Mouse (Mus musculus): ENCODE measurements at regions not wholly inside any gene's neighbourhood (a gene's known extent, or its start where the extent isn't known, plus 50 kb on each side); places are given as distances from the start of the nearest gene placed in this dataset.

- H3K9me3 ChIP-seq (replicated peaks; ENCODE audit: control insufficient read depth, low read length): no peaks in the 10 kb centered on the region
- H3K4me1 ChIP-seq (ENCODE audit: control insufficient read depth, insufficient read depth, low read length): no peaks in the 10 kb centered on the region
- no peak overlapping the region for H3K4me3 ChIP-seq (ENCODE audit: low read depth, low read length)
- no peaks in the 10 kb centered on the region for H3K27me3 ChIP-seq (ENCODE audit: control insufficient read depth, insufficient read depth, low read length)
- no peak overlapping the region for H3K27ac ChIP-seq (replicated peaks; ENCODE audit: low read depth, low read length)
- WGBS: 86% methylated on average over 7 of the region's 7 CpGs
- DNase-seq (ENCODE audit: low spot score) (no peak), ATAC-seq (replicated peaks; ENCODE audit: insufficient number of reproducible peaks, low FRiP score, low TSS enrichment, low read depth) (no peak)
- H3K36me3 ChIP-seq (replicated peaks; ENCODE audit: control insufficient read depth, insufficient read depth, low read depth, low read length): no peaks in the 10 kb centered on the region
- no peak overlapping the region for H3K4me2 ChIP-seq (ENCODE audit: low read depth, low read length)
- no peak overlapping the region for H3K9ac ChIP-seq (replicated peaks; ENCODE audit: low read length)
Measured at GRCm38 (mm10) chr11:17871920-17872319, 81.8 kb downstream of the Etaa1 start.

- H3K36me3 ChIP-seq (replicated peaks; ENCODE audit: control insufficient read depth, insufficient read depth, low read depth, low read length): no peaks in the 10 kb centered on the region
- no peak overlapping the region for H3K4me2 ChIP-seq (ENCODE audit: low read depth, low read length)
- ATAC-seq (replicated peaks; ENCODE audit: insufficient number of reproducible peaks, low FRiP score, low TSS enrichment, low read depth) (no peak), DNase-seq (ENCODE audit: low spot score) (no peak)
- no peak overlapping the region for H3K9ac ChIP-seq (replicated peaks; ENCODE audit: low read length)
- WGBS: 81% methylated on average over 1 of the region's 1 CpGs
- H3K4me1 ChIP-seq (ENCODE audit: control insufficient read depth, insufficient read depth, low read length): no peaks in the 10 kb centered on the region
- no peaks in the 10 kb centered on the region for H3K27me3 ChIP-seq (ENCODE audit: control insufficient read depth, insufficient read depth, low read length)
- no peak overlapping the region for H3K27ac ChIP-seq (replicated peaks; ENCODE audit: low read depth, low read length)
- H3K9me3 ChIP-seq (replicated peaks; ENCODE audit: control insufficient read depth, low read length): no peaks in the 10 kb centered on the region
- H3K4me3 ChIP-seq (ENCODE audit: low read depth, low read length): no peak overlapping the region
Measured at GRCm38 (mm10) chr11:17883276-17883675, 70.4 kb downstream of the Etaa1 start.

Measured in embryonic facial prominence, embryonic 11.5 days (tissue).